Mouse (Mus musculus) liver, embryonic 14.5 days (tissue): ENCODE results near the gene Ndufaf2. TPM values are rescaled to one million over a fixed set of nuclear protein-coding genes. Genes with fewer than 3 reads are reported as not detected.

Experiments
- ATAC-seq: fragments of 200-750 bp; cut with Nextera tagmentation; 2 replicates; pipeline ENCODE4 v1.8.0; 2017; ENCODE audit warnings: moderate number of reproducible peaks, mild to moderate bottlenecking, moderate library complexity; ENCODE audit not compliant: insufficient read depth
- DNase-seq, 3 experiments: peaks; one replicate each; pipeline ENCODE4 v3.0.0-alpha.2; 2012 to 2013; ENCODE audit warnings: low read depth in 3 of 3, low spot score in 3 of 3
- H3K27ac ChIP-seq: fragments of 300-500 bp; sonication (generic); 2 replicates; pipeline ENCODE4 v1.5.1; 2014; ENCODE audit warnings: moderate library complexity, mild to moderate bottlenecking, control low read depth, inconsistent platforms
- H3K27me3 ChIP-seq: fragments of 300-500 bp; sonication (generic); 2 replicates; pipeline ENCODE4 v1.6.1; 2014; ENCODE audit warnings: mild to moderate bottlenecking, low read length, moderate library complexity; ENCODE audit not compliant: control insufficient read depth, insufficient read depth
- H3K36me3 ChIP-seq: fragments of 300-500 bp; sonication (generic); replicated peaks from 2 replicates; pipeline ENCODE4 v1.6.1; 2014; ENCODE audit warnings: low read depth; ENCODE audit not compliant: control insufficient read depth, insufficient read depth
- H3K4me1 ChIP-seq, 2 experiments: fragments of 200-500 bp in 1 of 2; fragments of 300-500 bp in 1 of 2; sonication (generic) in 1 of 2; replicated peaks; 2 replicates each; pipeline ENCODE4 v1.6.1; 2012 to 2014; ENCODE audit warnings: antibody characterized with exemption in 1 of 2, inconsistent platforms in 1 of 2, low read length in 1 of 2; ENCODE audit not compliant: control insufficient read depth in 2 of 2, insufficient read depth in 2 of 2
- H3K4me2 ChIP-seq: fragments of 300-500 bp; sonication (generic); 2 replicates; pipeline ENCODE4 v1.6.1; 2014; ENCODE audit warnings: low read depth, mild to moderate bottlenecking, control low read depth, moderate library complexity
- H3K4me3 ChIP-seq, 2 experiments: fragments of 200-500 bp in 1 of 2; fragments of 300-500 bp in 1 of 2; sonication (generic) in 1 of 2; 2 replicates each; pipeline ENCODE4 v1.5.1; 2012 to 2014; ENCODE audit warnings: low read depth in 2 of 2, low read length in 2 of 2, mild to moderate bottlenecking in 2 of 2, control low read depth in 1 of 2, inconsistent platforms in 1 of 2, moderate library complexity in 1 of 2; ENCODE audit not compliant: insufficient read depth in 1 of 2
- H3K9ac ChIP-seq: fragments of 300-500 bp; sonication (generic); replicated peaks from 2 replicates; pipeline ENCODE4 v1.6.1; 2014; ENCODE audit warnings: mild to moderate bottlenecking, control low read depth, moderate library complexity
- H3K9me3 ChIP-seq: fragments of 300-500 bp; sonication (generic); 2 replicates; pipeline ENCODE4 v1.6.1; 2016; ENCODE audit warnings: low read length, mixed read lengths; ENCODE audit not compliant: control insufficient read depth
- CTCF ChIP-seq: IDR thresholded peaks from 2 replicates; pipeline ENCODE4 v1.5.1; 2016; ENCODE audit warnings: antibody characterized with exemption, low read depth, control low read depth
- EP300 ChIP-seq: IDR thresholded peaks from 2 replicates; pipeline ENCODE4 v1.6.1; 2016; ENCODE audit warnings: antibody characterized with exemption, low read depth
- WGBS: fragments of 180-500 bp; shearing (Covaris S2); extraction: QIAGEN DNeasy Blood & Tissue Kit; methylation state at CpG from one replicate; pipeline ENCODE4 v1.1.7; 2014; ENCODE audit not compliant: insufficient replicate concordance; 5-methylcytosine and 5-hydroxymethylcytosine counted together
- polyA plus RNA-seq, 2 experiments: library from polyadenylated mRNA; depleted of rRNA in 1 of 2; stranded (reverse) in 1 of 2; unstranded in 1 of 2; fragments of >200 nt; fragmentation: Nextera tagmentation in 1 of 2; extraction: Ambion mirVana in 1 of 2; gene quantifications; 2 replicates each; pipeline versions ENCODE4 v1.2.1 to v1.2.3; 2012 to 2014

Ndufaf2 gene
- polyA plus RNA-seq, 2 experiments = 21.6 to 33.8 TPM

DNA sequence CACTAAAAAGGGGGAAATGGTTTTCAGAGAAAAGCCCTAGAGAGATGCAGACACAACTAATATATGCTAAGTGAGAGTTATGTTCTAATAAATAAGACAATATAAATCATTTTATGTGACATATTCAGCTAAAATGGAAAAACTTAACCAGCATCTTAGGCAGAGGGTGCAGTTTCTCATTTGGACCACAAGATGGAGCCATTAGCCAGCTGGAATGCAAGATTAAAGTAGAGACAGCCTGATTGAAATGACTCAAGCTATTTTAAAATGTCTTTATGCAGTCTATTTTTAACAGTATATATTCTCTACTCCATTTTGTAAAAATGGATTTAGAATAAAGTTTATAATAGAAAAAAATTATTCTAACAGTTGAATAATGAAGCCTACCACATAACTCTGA, 6.6 kb downstream of the Ndufaf2 start:
- no peak overlapping the region for H3K4me2 ChIP-seq
- TF ChIP-seq CTCF = peak; percentile 76
- TF ChIP-seq EP300 = no peak
- H3K9me3 ChIP-seq = no peaks in the 10 kb centered on the region
- no peaks in the 10 kb centered on the region for H3K4me1 ChIP-seq
- no peak overlapping the region for H3K27ac ChIP-seq
- DNase-seq = peak in 1 of 3 experiments; percentile 16
- no peak overlapping the region for H3K4me3 ChIP-seq
- H3K9ac ChIP-seq = no peak overlapping the region
- H3K36me3 ChIP-seq = no peaks in the 10 kb centered on the region
- no peak for ATAC-seq
- H3K27me3 ChIP-seq = no peaks in the 10 kb centered on the region

DNA sequence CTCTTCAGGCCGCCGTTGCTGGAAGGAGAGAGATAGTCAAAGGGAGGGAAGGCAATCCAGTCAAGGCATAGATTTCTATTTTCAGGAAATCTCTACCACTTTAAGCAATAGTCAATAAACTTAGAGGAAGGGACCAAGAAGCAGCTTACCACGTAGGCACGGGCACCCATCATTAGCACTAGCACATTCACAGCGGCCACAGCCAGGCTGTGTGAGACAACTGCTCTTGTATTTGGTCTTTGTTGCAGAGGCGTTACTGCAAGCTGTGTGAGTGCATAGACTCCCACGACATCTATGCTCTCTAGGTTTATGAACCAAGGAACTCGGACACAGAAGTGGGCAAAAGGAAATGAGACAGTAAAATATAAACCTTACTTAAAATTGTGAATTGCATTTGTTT, 14.3 kb downstream of the Ndufaf2 start:
- no peak overlapping the region for H3K4me3 ChIP-seq
- H3K4me1 ChIP-seq = no peaks in the 10 kb centered on the region
- H3K27me3 ChIP-seq = no peaks in the 10 kb centered on the region
- WGBS = 84% methylated on average over 8 of the region's 8 CpGs
- H3K9me3 ChIP-seq = no peaks in the 10 kb centered on the region
- no peak overlapping the region for H3K9ac ChIP-seq
- H3K27ac ChIP-seq = no peak overlapping the region
- TF ChIP-seq EP300 (no peak), CTCF (no peak)
- H3K4me2 ChIP-seq = no peak overlapping the region
- DNase-seq (no peak), ATAC-seq (no peak)
- no peaks in the 10 kb centered on the region for H3K36me3 ChIP-seq

DNA sequence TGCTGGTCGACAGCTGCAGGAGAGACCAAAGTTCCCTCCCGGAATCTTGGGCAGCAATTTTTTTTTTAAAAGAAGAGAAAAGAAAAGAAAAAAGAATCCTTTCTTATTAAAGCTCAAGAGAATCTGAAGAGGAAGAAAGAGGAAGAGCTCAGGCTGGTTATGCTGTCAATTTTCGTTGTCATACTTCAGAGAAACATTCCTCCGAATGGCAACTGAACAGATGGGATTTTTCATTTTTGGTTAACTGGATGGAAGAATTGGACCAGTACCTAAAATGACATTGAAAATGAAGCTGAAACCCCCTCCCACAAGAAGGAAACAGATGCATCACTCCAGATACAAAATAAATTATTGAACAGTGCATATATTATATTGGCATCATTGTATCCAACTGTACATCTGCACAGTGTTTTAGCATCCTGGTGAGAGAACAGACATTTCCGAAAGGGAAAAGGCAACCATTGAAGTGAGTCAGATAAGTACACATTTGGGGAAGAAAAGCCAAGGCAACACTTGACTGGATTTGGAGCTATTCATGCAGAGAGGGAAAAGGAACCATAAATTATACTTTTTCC, 19.9 kb downstream of the Ndufaf2 start:
- Histone ChIP-seq H3K27me3 (no peaks in the 10 kb centered on the region), H3K4me3 (no peak overlapping the region), H3K36me3 (no peaks in the 10 kb centered on the region), H3K27ac (no peak overlapping the region), H3K4me1 (no peaks in the 10 kb centered on the region), H3K9ac (no peak overlapping the region), H3K9me3 (no peaks in the 10 kb centered on the region), H3K4me2 (no peak overlapping the region)
- 69% methylated on average over 5 of the region's 5 CpGs for WGBS
- TF ChIP-seq CTCF = no peak
- no peak for TF ChIP-seq EP300
- ATAC-seq = no peak
- no peak for DNase-seq

DNA sequence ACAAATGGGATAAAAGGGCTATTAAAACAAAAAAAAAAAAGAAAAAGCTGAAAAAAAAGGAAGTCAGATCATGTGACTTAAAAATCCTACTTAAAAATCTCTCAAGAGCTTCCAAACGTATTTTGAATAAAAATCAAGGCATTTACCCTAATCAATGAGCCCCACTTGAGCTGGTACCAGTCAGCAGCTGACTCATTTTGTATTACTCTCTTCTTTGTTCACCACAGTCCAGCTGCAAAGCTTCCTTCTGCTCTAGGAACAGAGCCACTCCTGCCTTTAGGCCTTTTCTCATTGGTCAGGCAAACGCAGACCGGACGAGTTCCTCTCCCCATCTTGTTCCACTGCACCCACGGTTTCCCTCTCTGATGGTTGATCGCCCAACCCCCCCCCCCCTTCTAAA, 22.8 kb downstream of the Ndufaf2 start:
- DNase-seq = no peak
- WGBS = 57% methylated on average over 6 of the region's 6 CpGs
- Histone ChIP-seq H3K9me3 (no peaks in the 10 kb centered on the region), H3K27ac (no peak overlapping the region), H3K4me2 (no peak overlapping the region), H3K27me3 (no peaks in the 10 kb centered on the region), H3K9ac (no peak overlapping the region), H3K4me3 (no peak overlapping the region), H3K36me3 (no peaks in the 10 kb centered on the region), H3K4me1 (no peaks in the 10 kb centered on the region)
- TF ChIP-seq EP300 (no peak), CTCF (no peak)
- no peak for ATAC-seq

DNA sequence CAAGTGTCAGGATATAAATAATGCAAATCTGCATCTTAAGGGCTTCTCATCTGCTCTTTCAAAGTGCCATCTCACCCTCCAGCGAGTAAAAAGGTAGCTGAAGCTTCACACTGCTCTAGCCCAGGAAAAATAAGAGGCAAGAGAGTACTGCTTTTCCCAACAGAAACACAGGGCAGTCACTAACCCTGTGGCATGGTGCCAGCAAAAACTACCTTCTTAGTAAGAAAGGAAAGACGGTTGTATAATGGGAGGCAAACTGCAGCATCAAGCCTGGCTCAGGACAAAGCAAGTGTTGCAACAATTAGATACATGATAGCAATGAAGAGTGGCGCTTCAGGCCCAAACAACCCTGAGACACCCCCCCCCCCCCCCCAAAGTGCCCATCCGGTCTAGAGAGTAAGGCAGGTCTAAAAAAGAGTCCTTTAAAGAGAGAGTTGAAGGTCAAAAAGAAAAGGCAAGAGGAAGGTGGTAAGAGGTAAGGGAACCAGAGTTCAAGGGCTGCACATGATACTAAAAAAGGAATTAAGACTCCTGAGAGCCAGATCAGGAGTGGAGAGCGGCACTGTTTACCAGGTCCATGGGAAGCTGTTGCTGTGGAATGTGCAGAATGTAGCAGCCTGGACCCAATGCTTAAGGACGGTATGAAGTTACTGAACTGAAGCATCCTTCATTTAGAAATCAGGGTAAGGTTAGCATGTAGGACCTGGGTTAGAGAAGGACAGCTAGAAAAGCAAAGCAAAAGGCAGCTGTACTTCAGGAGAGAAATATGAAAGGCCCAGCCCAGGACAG, 26.2 kb downstream of the Ndufaf2 start:
- Histone ChIP-seq H3K27me3 (no peaks in the 10 kb centered on the region), H3K4me2 (no peak overlapping the region), H3K9ac (no peak overlapping the region), H3K9me3 (no peaks in the 10 kb centered on the region), H3K27ac (no peak overlapping the region), H3K4me3 (no peak overlapping the region), H3K4me1 (no peaks in the 10 kb centered on the region), H3K36me3 (no peaks in the 10 kb centered on the region)
- DNase-seq (no peak), ATAC-seq (no peak)
- no peak for TF ChIP-seq CTCF
- TF ChIP-seq EP300 = no peak
- WGBS = 57% methylated on average over 6 of the region's 6 CpGs
